Mouse (Mus musculus): ENCODE measurements around the gene Ppard. TPM values are rescaled to one million over a fixed set of nuclear protein-coding genes. Genes with fewer than 3 reads are reported as not detected.
A peak's percentile ranks its signal among the peaks of the same experiment; 100 is the strongest.

Gene Ppard
- total and polyA plus RNA-seq, 2 experiments from 2014 or later, result 1.5 to 7.7 TPM

DNA sequence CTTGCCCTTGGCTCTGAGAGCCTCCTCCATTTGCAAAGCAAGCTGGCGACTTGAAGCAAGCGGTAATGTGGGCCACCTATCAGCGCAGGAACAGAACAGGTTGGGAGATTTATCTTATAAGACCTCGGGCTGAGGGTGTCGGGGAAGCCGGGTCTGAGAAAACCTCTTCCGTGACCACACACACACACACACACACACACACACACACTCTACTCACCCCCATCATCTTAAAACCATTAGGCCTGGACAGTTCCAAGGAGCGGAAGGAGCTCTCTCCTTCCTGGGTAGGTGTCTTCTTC lies 24.2 kb upstream of the Ppard start:
- WGBS, result 82% methylated on average over 8 of the region's 8 CpGs
- DNase-seq (ENCODE audit: low spot score) (no peak), ATAC-seq (ENCODE audit: low FRiP score) (no peak)
- no peak for TF ChIP-seq CTCF (IDR thresholded peaks at IDR 0.05)
- Histone ChIP-seq H3K27me3 (ENCODE audit: insufficient read depth, low read length) (no peaks in the 10 kb centered on the region), H3K36me3 (ENCODE audit: insufficient read depth, low read length) (0 out of 2 replicates have a peak, but pooled peaks cover 2% of the 10 kb centered on the region), H3K9ac (replicated peaks; ENCODE audit: low read length, poor library complexity, severe bottlenecking) (no peak overlapping the region), H3K4me3 (ENCODE audit: low read depth, low read length) (no peak overlapping the region), H3K27ac (ENCODE audit: low read depth, low read length) (no peak overlapping the region), H3K4me1 (ENCODE audit: insufficient read depth, low read length) (no peaks in the 10 kb centered on the region), H3K4me2 (ENCODE audit: low read depth, low read length, poor library complexity, severe bottlenecking) (0 out of 2 replicates have a peak overlapping the region, but pooled peaks have one; percentile 36), H3K9me3 (ENCODE audit: low read length) (no peaks in the 10 kb centered on the region)

DNA sequence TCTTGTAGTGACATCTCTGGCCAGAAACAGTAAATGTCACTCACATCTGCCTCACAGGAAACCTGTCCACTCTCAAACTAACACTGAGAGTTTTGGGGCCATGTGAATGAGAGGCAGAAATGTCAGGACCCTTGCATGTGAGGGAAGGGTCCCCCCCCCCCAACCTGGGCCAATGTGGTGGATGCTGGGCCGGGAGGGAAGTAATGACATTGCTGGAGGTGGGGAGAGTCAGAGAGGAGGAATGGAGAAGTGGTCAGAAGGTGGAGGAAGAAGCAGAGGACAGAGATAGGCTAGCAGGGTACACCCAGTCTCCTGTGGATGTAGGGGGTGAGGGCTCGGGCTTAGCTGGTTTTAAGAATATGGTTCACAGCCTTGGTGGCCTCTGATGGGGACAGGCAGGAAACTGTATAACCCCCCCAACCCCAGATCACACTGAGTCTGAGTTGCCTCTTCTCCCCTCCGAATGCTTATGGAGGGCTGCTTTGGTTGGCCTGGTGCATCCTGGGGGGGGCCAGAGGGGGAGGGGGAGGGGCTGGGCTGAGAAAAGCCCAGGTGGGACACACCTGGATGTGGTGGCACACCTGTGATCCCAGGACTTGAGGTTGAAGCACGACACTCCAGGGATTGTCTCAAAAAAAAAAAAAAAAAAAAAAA lies 22.9 kb upstream of the Ppard start:
- Histone ChIP-seq H3K4me3 (ENCODE audit: low read depth, low read length) (no peak overlapping the region), H3K4me1 (ENCODE audit: insufficient read depth, low read length) (no peaks in the 10 kb centered on the region), H3K9me3 (ENCODE audit: low read length) (no peaks in the 10 kb centered on the region), H3K36me3 (ENCODE audit: insufficient read depth, low read length) (0 out of 2 replicates have a peak, but pooled peaks cover 2% of the 10 kb centered on the region), H3K27me3 (ENCODE audit: insufficient read depth, low read length) (no peaks in the 10 kb centered on the region), H3K4me2 (ENCODE audit: low read depth, low read length, poor library complexity, severe bottlenecking) (no peak overlapping the region), H3K9ac (replicated peaks; ENCODE audit: low read length, poor library complexity, severe bottlenecking) (no peak overlapping the region), H3K27ac (ENCODE audit: low read depth, low read length) (no peak overlapping the region)
- 55% methylated on average over 3 of the region's 4 CpGs for WGBS
- DNase-seq (ENCODE audit: low spot score) (no peak), ATAC-seq (ENCODE audit: low FRiP score) (no peak)
- TF ChIP-seq CTCF (IDR thresholded peaks at IDR 0.05), result no peak

DNA sequence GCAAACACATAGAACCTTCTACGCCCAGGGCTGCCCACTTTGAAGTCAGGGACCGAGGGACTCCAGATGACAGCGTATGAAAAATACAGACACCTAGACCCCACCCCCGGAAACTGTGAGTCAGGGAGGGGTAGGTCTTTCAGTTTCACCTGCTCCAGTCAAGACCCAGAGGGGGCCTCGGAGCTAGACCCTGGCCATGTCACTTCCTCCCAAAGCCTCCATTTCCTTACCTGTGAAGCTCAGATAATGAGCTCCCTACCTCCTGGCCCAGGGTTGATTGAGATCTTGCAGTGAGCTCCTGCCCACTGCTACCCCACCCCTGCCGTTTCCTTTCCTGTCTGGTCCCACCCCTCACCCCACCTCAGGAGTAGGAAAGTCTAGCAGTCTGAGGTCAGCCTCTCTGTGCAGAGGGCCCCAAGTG lies 20.6 kb upstream of the Ppard start:
- no peak for TF ChIP-seq CTCF (IDR thresholded peaks at IDR 0.05)
- 86% methylated on average over 6 of the region's 6 CpGs for WGBS
- no peak overlapping the region for H3K9ac ChIP-seq (replicated peaks; ENCODE audit: low read length, poor library complexity, severe bottlenecking)

DNA sequence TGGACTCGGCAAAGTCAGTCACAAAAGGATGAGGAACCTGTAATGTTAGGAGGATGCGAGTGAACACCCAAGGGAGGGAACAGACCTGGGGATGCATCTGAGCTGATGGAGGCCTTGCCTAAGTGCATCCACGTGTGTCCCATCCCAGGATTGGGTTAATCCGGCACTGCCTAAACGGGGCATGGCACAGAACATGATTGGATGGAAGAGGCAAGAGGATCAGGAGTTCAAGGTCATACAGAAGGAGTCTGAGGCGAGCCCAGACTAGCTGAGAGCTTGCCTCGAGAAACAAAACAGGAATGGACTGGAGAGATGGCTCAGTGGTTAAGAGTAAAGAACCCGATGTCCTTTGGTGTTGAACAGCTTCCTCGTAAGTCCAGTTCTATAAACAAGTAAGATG lies 20.1 kb upstream of the Ppard start:
- no peak overlapping the region for H3K9ac ChIP-seq (replicated peaks; ENCODE audit: low read length, poor library complexity, severe bottlenecking)
- TF ChIP-seq CTCF (IDR thresholded peaks at IDR 0.05), result no peak
- no peak overlapping the region for H3K4me2 ChIP-seq (ENCODE audit: low read depth, low read length, poor library complexity, severe bottlenecking)
- H3K4me1 ChIP-seq (ENCODE audit: insufficient read depth, low read length), result no peaks in the 10 kb centered on the region
- no peak overlapping the region for H3K27ac ChIP-seq (ENCODE audit: low read depth, low read length)
- no peaks in the 10 kb centered on the region for H3K9me3 ChIP-seq (ENCODE audit: low read length)
- 76% methylated on average over 9 of the region's 9 CpGs for WGBS
- H3K4me3 ChIP-seq (ENCODE audit: low read depth, low read length), result no peak overlapping the region
- peaks cover 8% of the 10 kb centered on the region; the same call in 1 of the 2 replicates for H3K27me3 ChIP-seq (ENCODE audit: insufficient read depth, low read length)
- DNase-seq (ENCODE audit: low spot score) (no peak), ATAC-seq (ENCODE audit: low FRiP score) (no peak)
- H3K36me3 ChIP-seq (ENCODE audit: insufficient read depth, low read length), result no peaks in the 10 kb centered on the region

More for the DNA sequence above, 20.6 kb upstream of the Ppard start:
- DNase-seq (ENCODE audit: low spot score), result no peak
- Histone ChIP-seq H3K4me2 (ENCODE audit: low read depth, low read length, poor library complexity, severe bottlenecking) (no peak overlapping the region), H3K27me3 (ENCODE audit: insufficient read depth, low read length) (0 out of 2 replicates have a peak, but pooled peaks cover 4% of the 10 kb centered on the region), H3K4me3 (ENCODE audit: low read depth, low read length) (no peak overlapping the region), H3K27ac (ENCODE audit: low read depth, low read length) (no peak overlapping the region), H3K36me3 (ENCODE audit: insufficient read depth, low read length) (no peaks in the 10 kb centered on the region), H3K9me3 (ENCODE audit: low read length) (no peaks in the 10 kb centered on the region), H3K4me1 (ENCODE audit: insufficient read depth, low read length) (no peaks in the 10 kb centered on the region)
- no peak for ATAC-seq (ENCODE audit: low FRiP score)

DNA sequence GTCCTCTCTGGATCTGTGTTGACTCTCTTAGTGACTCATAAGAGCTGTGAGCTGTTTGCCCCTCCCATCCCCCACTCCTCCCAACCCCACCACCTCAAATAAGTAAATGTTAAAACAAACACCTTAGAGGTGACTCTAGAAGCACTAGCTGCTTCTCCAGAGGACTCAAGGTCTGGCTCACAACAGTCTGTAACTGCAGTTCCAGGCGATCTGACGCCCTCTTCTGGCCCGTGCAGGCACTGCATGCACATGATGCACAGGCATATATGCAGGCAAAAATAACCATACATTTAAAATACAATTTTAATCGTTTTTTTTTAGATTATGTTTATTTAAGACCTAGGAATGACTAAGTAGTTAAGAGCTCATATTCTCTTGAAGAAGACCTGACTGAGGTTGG lies 19.3 kb upstream of the Ppard start:
- TF ChIP-seq CTCF (IDR thresholded peaks at IDR 0.05), result peak; percentile 60
- DNase-seq (ENCODE audit: low spot score), result no peak
- H3K4me3 ChIP-seq (ENCODE audit: low read depth, low read length), result no peak overlapping the region
- H3K9me3 ChIP-seq (ENCODE audit: low read length), result no peaks in the 10 kb centered on the region
- no peak overlapping the region for H3K27ac ChIP-seq (ENCODE audit: low read depth, low read length)
- WGBS, result 29% methylated on average over 4 of the region's 4 CpGs
- H3K9ac ChIP-seq (replicated peaks; ENCODE audit: low read length, poor library complexity, severe bottlenecking), result no peak overlapping the region
- H3K36me3 ChIP-seq (ENCODE audit: insufficient read depth, low read length), result no peaks in the 10 kb centered on the region
- H3K27me3 ChIP-seq (ENCODE audit: insufficient read depth, low read length), result peaks cover 8% of the 10 kb centered on the region; the same call in 1 of the 2 replicates
- no peak for ATAC-seq (ENCODE audit: low FRiP score)
- H3K4me1 ChIP-seq (ENCODE audit: insufficient read depth, low read length), result no peaks in the 10 kb centered on the region
- H3K4me2 ChIP-seq (ENCODE audit: low read depth, low read length, poor library complexity, severe bottlenecking), result no peak overlapping the region

DNA sequence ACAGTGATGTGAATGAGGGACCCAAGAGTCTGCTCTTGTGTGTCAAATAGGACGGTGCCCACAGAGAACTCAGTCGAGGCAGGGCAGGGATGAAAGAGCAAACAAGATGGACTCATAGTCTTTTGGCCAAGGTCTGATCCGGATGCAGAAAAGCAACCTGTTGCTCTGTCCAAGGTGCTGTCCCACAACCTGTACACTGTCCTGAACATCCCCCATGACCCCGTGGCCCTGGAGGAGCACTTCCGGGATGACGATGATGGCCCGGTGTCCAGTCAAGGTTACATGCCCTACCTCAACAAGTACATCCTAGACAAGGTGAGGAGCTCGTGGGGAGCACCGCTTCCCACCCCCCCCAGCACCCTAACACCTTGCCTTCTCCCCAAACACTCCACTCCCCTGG lies 15.7 kb upstream of the Ppard start:
- Histone ChIP-seq H3K27me3 (ENCODE audit: insufficient read depth, low read length) (peaks cover 8% of the 10 kb centered on the region; the same call in 1 of the 2 replicates), H3K4me2 (ENCODE audit: low read depth, low read length, poor library complexity, severe bottlenecking) (no peak overlapping the region), H3K27ac (ENCODE audit: low read depth, low read length) (no peak overlapping the region), H3K9ac (replicated peaks; ENCODE audit: low read length, poor library complexity, severe bottlenecking) (no peak overlapping the region), H3K9me3 (ENCODE audit: low read length) (no peaks in the 10 kb centered on the region), H3K4me1 (ENCODE audit: insufficient read depth, low read length) (no peaks in the 10 kb centered on the region), H3K4me3 (ENCODE audit: low read depth, low read length) (no peak overlapping the region), H3K36me3 (ENCODE audit: insufficient read depth, low read length) (no peaks in the 10 kb centered on the region)
- WGBS, result 89% methylated on average over 9 of the region's 9 CpGs
- no peak for TF ChIP-seq CTCF (IDR thresholded peaks at IDR 0.05)
- no peak for DNase-seq (ENCODE audit: low spot score)
- no peak for ATAC-seq (ENCODE audit: low FRiP score)

All from midbrain, postnatal 0 days (tissue).